Mouse (Mus musculus): ENCODE data around the gene Pxmp2. TPM values are rescaled to one million over a fixed set of nuclear protein-coding genes. Genes with fewer than 3 reads are reported as not detected.

The Pxmp2 gene
- polyA plus RNA-seq, 1 experiment, result 7.5 TPM

DNA sequence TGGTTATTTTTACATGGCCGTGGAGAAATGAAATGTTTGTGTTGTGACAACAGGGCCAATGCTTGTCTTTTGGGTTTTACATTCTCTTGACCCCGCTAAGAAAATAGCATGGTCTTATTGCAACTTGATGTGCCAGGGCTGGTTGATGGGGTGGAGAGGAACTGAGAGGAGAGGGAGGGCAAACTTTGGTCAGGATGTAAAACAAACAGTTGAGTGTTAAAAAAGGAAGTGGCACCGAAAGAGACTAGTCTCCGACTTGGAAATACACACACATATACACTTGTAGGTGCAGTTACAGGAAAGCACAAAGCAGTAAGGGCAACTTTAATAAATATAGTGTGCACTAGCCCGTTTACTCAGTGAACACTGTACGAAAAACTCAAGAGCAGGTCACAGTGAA lies 53.6 kb downstream of the Pxmp2 start:
- H3K36me3 ChIP-seq (replicated peaks; ENCODE audit: low read length), result peaks cover 37% of the 10 kb centered on the region
- TF ChIP-seq FLI1 (IDR thresholded peaks at IDR 0.05; ENCODE audit: low read length) (no peak), GATA1 (IDR thresholded peaks at IDR 0.05; ENCODE audit: borderline replicate concordance, low read length) (no peak)
- H3K4me1 ChIP-seq, result peaks cover 27% of the 10 kb centered on the region
- no peaks in the 10 kb centered on the region for H3K9me3 ChIP-seq
- H3K27me3 ChIP-seq (replicated peaks), result no peaks in the 10 kb centered on the region
- H3K4me3 ChIP-seq (replicated peaks), result peak overlapping the region; percentile 99

DNA sequence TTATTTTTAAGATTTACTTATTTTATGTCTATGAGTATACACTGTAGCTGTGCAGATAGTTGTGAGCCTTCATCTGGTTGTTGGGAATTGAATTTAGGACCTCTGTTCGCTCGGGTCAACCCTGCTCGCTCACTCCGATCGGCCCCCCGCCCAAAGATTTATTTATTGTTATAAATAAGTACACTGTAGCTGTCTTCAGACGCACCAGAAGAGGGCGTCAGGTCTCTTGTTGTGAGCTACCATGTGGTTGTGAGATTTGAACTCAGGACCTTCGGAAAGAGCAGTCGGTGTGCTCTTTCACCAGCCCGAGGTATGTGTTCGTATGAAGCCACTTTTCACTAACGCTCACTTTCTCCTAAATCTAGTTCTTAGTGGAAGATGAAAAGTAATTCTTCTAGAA lies 54.3 kb downstream of the Pxmp2 start:
- TF ChIP-seq GATA1 (IDR thresholded peaks at IDR 0.05; ENCODE audit: borderline replicate concordance, low read length) (no peak), FLI1 (IDR thresholded peaks at IDR 0.05; ENCODE audit: low read length) (no peak)
- no peaks in the 10 kb centered on the region for H3K27me3 ChIP-seq (replicated peaks)
- H3K4me1 ChIP-seq, result peaks cover 27% of the 10 kb centered on the region
- peak overlapping the region; percentile 99 for H3K4me3 ChIP-seq (replicated peaks)
- no peaks in the 10 kb centered on the region for H3K9me3 ChIP-seq
- H3K36me3 ChIP-seq (replicated peaks; ENCODE audit: low read length), result peaks cover 38% of the 10 kb centered on the region

DNA sequence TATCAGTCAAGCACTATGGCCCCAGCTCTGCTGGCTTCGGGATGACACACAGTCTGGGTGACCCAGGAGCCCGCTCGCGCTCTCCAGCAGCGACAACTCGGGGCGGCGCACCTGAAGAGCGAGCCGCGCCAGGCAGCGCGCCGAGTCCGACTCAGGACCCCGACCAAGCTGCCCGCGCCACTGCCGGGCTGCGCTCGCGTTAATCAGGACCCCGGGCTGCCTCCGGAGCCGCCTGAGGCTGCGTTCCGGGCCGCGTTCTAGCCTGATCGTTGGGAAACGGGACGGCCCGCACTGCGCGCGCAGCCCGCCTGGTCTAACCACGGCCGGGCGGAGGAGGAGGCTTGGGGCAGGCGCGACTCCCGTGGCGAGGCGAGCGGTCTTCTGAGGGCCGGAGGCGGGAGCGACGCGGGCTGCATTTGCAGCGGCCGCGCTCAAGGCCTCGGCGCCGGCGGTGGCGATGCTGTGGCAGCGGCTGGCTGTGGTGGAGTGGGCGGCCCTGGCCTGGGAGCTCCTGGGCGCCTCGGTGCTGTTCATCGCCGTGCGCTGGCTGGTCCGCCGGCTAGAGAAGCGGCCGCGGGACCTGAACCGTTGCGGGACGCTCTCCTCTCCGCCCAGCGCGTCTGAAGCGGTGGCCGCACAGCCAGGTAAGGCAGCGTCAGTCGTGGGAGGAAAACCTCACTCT lies 55.1 kb downstream of the Pxmp2 start, which contains the start of gene Ankle2:
Gene Ankle2 (plus strand): TSS at position 225 of the 682 bp plus-strand sequence.
- peaks cover 27% of the 10 kb centered on the region for H3K4me1 ChIP-seq
- no peaks in the 10 kb centered on the region for H3K27me3 ChIP-seq (replicated peaks)
- no peaks in the 10 kb centered on the region for H3K9me3 ChIP-seq
- TF ChIP-seq FLI1 (IDR thresholded peaks at IDR 0.05; ENCODE audit: low read length), result no peak
- TF ChIP-seq GATA1 (IDR thresholded peaks at IDR 0.05; ENCODE audit: borderline replicate concordance, low read length), result no peak
- H3K36me3 ChIP-seq (replicated peaks; ENCODE audit: low read length), result peaks cover 38% of the 10 kb centered on the region
- peak within 1 kb of the TSS; percentile 99 for H3K4me3 ChIP-seq (replicated peaks)

DNA sequence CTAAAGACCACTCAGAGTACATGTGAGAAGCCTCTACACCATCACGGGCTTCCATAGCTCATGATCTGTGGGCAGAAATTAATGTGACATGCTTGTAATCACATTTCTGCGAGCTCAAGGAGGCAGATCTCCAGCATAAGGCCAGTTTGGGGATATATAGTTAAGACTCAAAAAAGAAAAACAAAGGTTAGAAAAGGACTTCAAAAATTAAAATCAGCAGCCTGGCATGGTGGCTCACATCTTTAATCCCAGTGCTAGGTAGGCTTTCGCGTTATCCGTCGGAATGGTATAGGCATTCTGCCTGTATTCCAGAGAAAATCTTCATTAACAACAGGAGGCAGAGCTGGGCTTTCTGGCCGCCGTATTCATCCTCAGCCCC lies 55.6 kb downstream of the Pxmp2 start:
- H3K4me3 ChIP-seq (replicated peaks), result peak overlapping the region; percentile 99
- peaks cover 27% of the 10 kb centered on the region for H3K4me1 ChIP-seq
- no peaks in the 10 kb centered on the region for H3K27me3 ChIP-seq (replicated peaks)
- no peaks in the 10 kb centered on the region for H3K9me3 ChIP-seq
- H3K36me3 ChIP-seq (replicated peaks; ENCODE audit: low read length), result peaks cover 39% of the 10 kb centered on the region
- TF ChIP-seq GATA1 (IDR thresholded peaks at IDR 0.05; ENCODE audit: borderline replicate concordance, low read length), result no peak
- no peak for TF ChIP-seq FLI1 (IDR thresholded peaks at IDR 0.05; ENCODE audit: low read length)

DNA sequence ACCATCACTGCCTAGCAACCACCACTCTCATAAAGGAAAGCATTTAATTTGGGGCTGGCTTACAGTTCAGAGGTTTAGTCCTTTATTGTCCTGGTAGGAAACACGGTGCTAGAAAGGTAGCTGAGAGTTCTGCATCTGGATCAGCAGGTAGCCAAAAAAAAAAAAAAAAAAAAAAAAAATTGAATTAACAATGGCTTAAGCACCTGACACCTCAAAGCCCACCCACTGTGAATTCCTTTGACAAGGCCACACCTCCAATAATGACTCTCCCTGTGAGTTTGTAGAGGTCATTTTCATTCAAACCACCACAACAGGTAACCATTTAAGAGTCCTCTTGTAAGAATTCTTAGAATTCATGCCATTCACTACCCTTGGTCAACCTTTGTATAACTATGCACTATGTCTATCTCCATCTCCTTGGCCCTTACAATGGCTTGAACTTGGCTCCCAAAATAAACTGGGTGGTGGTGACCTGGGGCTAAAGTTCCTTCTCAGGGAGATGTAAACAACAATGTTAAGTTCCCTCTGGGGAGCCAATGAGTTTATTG lies 58.6 kb downstream of the Pxmp2 start:
- Histone ChIP-seq H3K4me1 (peaks cover 15% of the 10 kb centered on the region), H3K4me3 (replicated peaks) (no peak overlapping the region), H3K27me3 (replicated peaks) (no peaks in the 10 kb centered on the region), H3K36me3 (replicated peaks; ENCODE audit: low read length) (peaks cover 54% of the 10 kb centered on the region), H3K9me3 (no peaks in the 10 kb centered on the region)
- TF ChIP-seq GATA1 (IDR thresholded peaks at IDR 0.05; ENCODE audit: borderline replicate concordance, low read length) (no peak), FLI1 (IDR thresholded peaks at IDR 0.05; ENCODE audit: low read length) (no peak)

DNA sequence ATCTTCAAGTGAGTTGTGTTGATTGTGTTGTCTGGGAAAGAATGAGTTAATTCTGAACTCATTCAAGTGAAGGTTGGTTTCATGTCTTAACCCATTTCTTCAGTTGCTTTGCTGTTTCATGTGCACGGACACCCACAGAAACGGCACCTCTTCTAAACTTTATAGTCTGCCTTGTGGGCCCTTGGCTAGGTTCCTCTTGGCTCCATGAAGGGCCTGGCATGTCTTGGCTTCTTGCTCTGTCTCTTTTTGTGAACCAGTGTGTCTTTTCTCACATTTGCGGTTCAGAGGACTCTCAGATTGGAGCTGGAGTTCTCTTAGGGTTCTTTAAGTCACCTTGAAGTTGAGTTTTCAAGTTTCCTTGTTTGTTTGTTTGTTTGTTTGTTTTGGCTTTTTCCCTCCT lies 60.9 kb downstream of the Pxmp2 start:
- Histone ChIP-seq H3K4me1 (peaks cover 4% of the 10 kb centered on the region), H3K9me3 (no peaks in the 10 kb centered on the region), H3K36me3 (replicated peaks; ENCODE audit: low read length) (peaks cover 78% of the 10 kb centered on the region), H3K4me3 (replicated peaks) (no peak overlapping the region), H3K27me3 (replicated peaks) (no peaks in the 10 kb centered on the region)
- TF ChIP-seq FLI1 (IDR thresholded peaks at IDR 0.05; ENCODE audit: low read length) (no peak), GATA1 (IDR thresholded peaks at IDR 0.05; ENCODE audit: borderline replicate concordance, low read length) (no peak)

Other genes with a start within 250 kb of the Pxmp2 start
- gene Gm17655, start 213.7 kb downstream of the Pxmp2 start, polyA plus RNA-seq (2012; ENCODE audit: insufficient read depth, low replicate concordance), result not detected in 2 replicates
- not detected in 2 replicates for gene Gm35315, start 191.8 kb downstream of the Pxmp2 start, polyA plus RNA-seq (2012; ENCODE audit: insufficient read depth, low replicate concordance)
- gene Plcxd1, start 186.2 kb downstream of the Pxmp2 start, polyA plus RNA-seq (2012; ENCODE audit: insufficient read depth, low replicate concordance), result 0.10 TPM in 1 of 2 replicates, not detected in the other
- gene Gtpbp6, start 178.0 kb downstream of the Pxmp2 start, polyA plus RNA-seq (2012; ENCODE audit: insufficient read depth, low replicate concordance), result 49.5 and 52.6 TPM in 2 replicates
- gene Zfp605, start 176.1 kb downstream of the Pxmp2 start, polyA plus RNA-seq (2012; ENCODE audit: insufficient read depth, low replicate concordance), result 1.00 TPM in 1 of 2 replicates, not detected in the other
- gene Chfr, start 150.3 kb downstream of the Pxmp2 start, polyA plus RNA-seq (2012; ENCODE audit: insufficient read depth, low replicate concordance), result 16.6 and 30.1 TPM in 2 replicates
- 0.26 and 2.0 TPM in 2 replicates for gene Golga3, start 109.5 kb downstream of the Pxmp2 start, polyA plus RNA-seq (2012; ENCODE audit: insufficient read depth, low replicate concordance)
- 0.32 and 3.0 TPM in 2 replicates for gene Ankle2, start 55.2 kb downstream of the Pxmp2 start, polyA plus RNA-seq (2012; ENCODE audit: insufficient read depth, low replicate concordance)
- gene Pgam5, start 16.3 kb downstream of the Pxmp2 start, polyA plus RNA-seq (2012; ENCODE audit: insufficient read depth, low replicate concordance), result 0.82 and 2.8 TPM in 2 replicates
- 2.6 and 5.1 TPM in 2 replicates for gene Pole, start 120 bp upstream of the Pxmp2 start, polyA plus RNA-seq (2012; ENCODE audit: insufficient read depth, low replicate concordance)
- 1.1 TPM in 1 of 2 replicates, not detected in the other for gene P2rx2, start 57.0 kb upstream of the Pxmp2 start, polyA plus RNA-seq (2012; ENCODE audit: insufficient read depth, low replicate concordance)
- gene Lrcol1, start 58.5 kb upstream of the Pxmp2 start, polyA plus RNA-seq (2012; ENCODE audit: insufficient read depth, low replicate concordance), result not detected in 2 replicates
- 66.5 and 136 TPM in 2 replicates for gene Fbrsl1, start 162.3 kb upstream of the Pxmp2 start, polyA plus RNA-seq (2012; ENCODE audit: insufficient read depth, low replicate concordance)